Mouse (Mus musculus): Measurements from ENCODE around the gene Tbc1d8. TPM values are rescaled to one million over a fixed set of nuclear protein-coding genes. Genes with fewer than 3 reads are reported as not detected.

Gene Tbc1d8
- polyA plus RNA-seq, 1 experiment from 2014 or later = 11.5 TPM

DNA sequence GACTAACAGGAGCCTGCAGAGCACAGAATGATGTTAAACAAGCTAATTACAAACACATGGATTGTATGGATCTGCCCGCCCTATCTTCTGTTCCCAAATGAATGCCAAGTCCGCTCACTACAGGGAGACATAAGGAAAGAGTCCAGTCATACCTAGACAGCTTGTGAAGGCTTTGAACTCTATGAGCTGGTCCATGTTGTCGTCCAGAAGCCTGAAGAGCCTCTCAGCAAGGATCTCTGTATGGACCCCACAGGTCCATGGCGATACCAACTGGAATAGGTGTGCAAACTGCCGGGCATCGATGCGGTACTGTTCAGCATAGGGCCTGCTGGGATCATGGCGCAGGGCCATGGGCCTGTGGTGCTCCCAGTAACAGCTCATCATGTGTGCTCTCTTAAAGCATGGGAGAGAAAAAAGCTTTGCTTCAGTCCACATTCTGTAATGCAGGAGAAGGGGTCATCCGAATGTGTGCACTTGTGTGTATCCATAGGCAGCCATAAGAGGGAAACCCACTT, 101.8 kb downstream of the Tbc1d8 start:
- ATAC-seq (ENCODE audit: low read depth) (no peak), DNase-seq (ENCODE audit: low spot score) (no peak)
- Histone ChIP-seq H3K4me1 (ENCODE audit: control insufficient read depth, insufficient read depth, low read length) (no peaks in the 10 kb centered on the region), H3K9me3 (ENCODE audit: control insufficient read depth, low read length) (no peaks in the 10 kb centered on the region), H3K36me3 (ENCODE audit: control insufficient read depth, insufficient read depth, low read length) (peaks cover 43% of the 10 kb centered on the region), H3K4me2 (ENCODE audit: low read depth, low read length) (no peak overlapping the region), H3K27ac (replicated peaks; ENCODE audit: low read depth, low read length) (no peak overlapping the region), H3K9ac (ENCODE audit: low read depth, low read length) (no peak overlapping the region), H3K27me3 (replicated peaks; ENCODE audit: control insufficient read depth, insufficient read depth, low read length) (no peaks in the 10 kb centered on the region), H3K4me3 (ENCODE audit: low read depth, low read length) (no peak overlapping the region)
- WGBS = 91% methylated on average over 9 of the region's 9 CpGs

DNA sequence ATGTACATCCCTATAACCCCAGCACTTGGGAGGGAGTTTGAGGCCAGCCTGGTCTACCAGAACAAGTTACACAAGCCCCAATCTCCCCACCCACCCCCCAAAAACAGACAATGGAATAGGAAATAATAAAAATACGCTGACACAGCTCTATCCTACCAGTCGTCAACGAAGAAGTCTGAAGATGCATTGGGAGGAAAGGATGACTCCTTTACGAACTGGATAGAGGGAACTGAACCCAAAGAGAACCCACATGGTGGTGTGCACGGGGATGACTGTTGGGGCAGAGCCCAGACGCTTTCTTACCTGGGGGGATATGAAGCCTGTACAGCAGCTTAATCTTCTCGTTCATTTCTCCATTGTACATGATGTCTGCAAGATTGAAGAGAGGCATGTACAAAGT, 102.4 kb downstream of the Tbc1d8 start:
- no peak for ATAC-seq (ENCODE audit: low read depth)
- peaks cover 48% of the 10 kb centered on the region for H3K36me3 ChIP-seq (ENCODE audit: control insufficient read depth, insufficient read depth, low read length)
- WGBS = 80% methylated on average over 7 of the region's 7 CpGs
- no peak for DNase-seq (ENCODE audit: low spot score)
- H3K27me3 ChIP-seq (replicated peaks; ENCODE audit: control insufficient read depth, insufficient read depth, low read length) = no peaks in the 10 kb centered on the region
- no peak overlapping the region for H3K4me2 ChIP-seq (ENCODE audit: low read depth, low read length)
- H3K27ac ChIP-seq (replicated peaks; ENCODE audit: low read depth, low read length) = no peak overlapping the region
- H3K4me3 ChIP-seq (ENCODE audit: low read depth, low read length) = no peak overlapping the region
- H3K9me3 ChIP-seq (ENCODE audit: control insufficient read depth, low read length) = no peaks in the 10 kb centered on the region
- H3K9ac ChIP-seq (ENCODE audit: low read depth, low read length) = no peak overlapping the region
- no peaks in the 10 kb centered on the region for H3K4me1 ChIP-seq (ENCODE audit: control insufficient read depth, insufficient read depth, low read length)

DNA sequence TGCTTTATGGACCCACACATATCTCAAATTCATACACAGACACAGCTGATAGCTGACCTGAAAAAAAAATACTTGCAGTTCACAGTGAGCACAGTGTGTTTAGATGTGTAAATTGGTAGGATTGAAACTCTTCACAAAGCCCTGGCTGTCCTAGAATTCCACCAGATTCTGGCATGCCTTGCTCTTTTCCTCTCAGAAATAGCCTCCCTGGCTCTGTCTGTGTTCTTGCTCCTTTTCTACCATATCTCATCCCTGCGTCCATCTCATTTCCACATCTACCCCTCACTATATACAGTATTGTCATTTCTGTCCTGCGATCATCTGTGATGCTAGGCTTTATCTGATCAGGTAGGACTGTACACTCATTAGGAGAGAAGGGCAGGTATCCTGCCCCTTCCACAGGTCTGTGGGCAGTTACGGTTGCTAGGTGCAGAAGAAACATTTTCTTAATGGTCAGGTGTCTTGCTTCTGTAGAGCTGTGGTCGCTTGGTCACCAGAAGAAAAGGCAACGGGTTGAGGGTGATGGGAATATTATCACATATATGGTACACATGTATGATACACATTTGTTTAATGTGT, 104.2 kb downstream of the Tbc1d8 start:
- Histone ChIP-seq H3K4me2 (ENCODE audit: low read depth, low read length) (no peak overlapping the region), H3K36me3 (ENCODE audit: control insufficient read depth, insufficient read depth, low read length) (peaks cover 65% of the 10 kb centered on the region), H3K27me3 (replicated peaks; ENCODE audit: control insufficient read depth, insufficient read depth, low read length) (no peaks in the 10 kb centered on the region), H3K27ac (replicated peaks; ENCODE audit: low read depth, low read length) (no peak overlapping the region), H3K4me1 (ENCODE audit: control insufficient read depth, insufficient read depth, low read length) (peaks cover 3% of the 10 kb centered on the region; the same call in 1 of the 2 replicates), H3K9me3 (ENCODE audit: control insufficient read depth, low read length) (no peaks in the 10 kb centered on the region), H3K9ac (ENCODE audit: low read depth, low read length) (no peak overlapping the region), H3K4me3 (ENCODE audit: low read depth, low read length) (no peak overlapping the region)
- 82% methylated on average over 5 of the region's 5 CpGs for whole genome bisulfite sequencing
- no peak for ATAC-seq (ENCODE audit: low read depth)
- no peak for DNase-seq (ENCODE audit: low spot score)

DNA sequence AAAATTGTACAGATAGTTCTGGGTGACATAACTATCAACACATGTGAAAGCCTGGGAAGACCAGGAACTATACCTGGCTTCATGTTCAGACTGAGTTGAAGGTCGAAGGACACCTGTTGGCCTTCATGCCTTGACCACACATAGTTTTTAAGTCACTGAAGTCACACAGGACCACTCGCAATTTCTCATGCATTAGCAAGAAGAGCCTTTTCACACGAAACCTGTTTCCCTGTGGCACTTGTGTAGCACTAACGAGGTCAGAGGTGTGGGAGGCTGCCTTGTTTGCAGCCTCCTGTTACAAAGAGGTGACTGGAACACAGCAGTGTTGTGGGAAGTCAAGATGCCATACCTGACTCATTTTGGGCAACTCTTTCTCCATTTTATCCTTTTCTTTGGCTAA, 105.2 kb downstream of the Tbc1d8 start:
- H3K27me3 ChIP-seq (replicated peaks; ENCODE audit: control insufficient read depth, insufficient read depth, low read length) = no peaks in the 10 kb centered on the region
- DNase-seq (ENCODE audit: low spot score) (no peak), ATAC-seq (ENCODE audit: low read depth) (no peak)
- peaks cover 66% of the 10 kb centered on the region for H3K36me3 ChIP-seq (ENCODE audit: control insufficient read depth, insufficient read depth, low read length)
- no peak overlapping the region for H3K9ac ChIP-seq (ENCODE audit: low read depth, low read length)
- H3K4me2 ChIP-seq (ENCODE audit: low read depth, low read length) = no peak overlapping the region
- H3K27ac ChIP-seq (replicated peaks; ENCODE audit: low read depth, low read length) = no peak overlapping the region
- no peaks in the 10 kb centered on the region for H3K9me3 ChIP-seq (ENCODE audit: control insufficient read depth, low read length)
- peaks cover 8% of the 10 kb centered on the region; the same call in 1 of the 2 replicates for H3K4me1 ChIP-seq (ENCODE audit: control insufficient read depth, insufficient read depth, low read length)
- no peak overlapping the region for H3K4me3 ChIP-seq (ENCODE audit: low read depth, low read length)
- 75% methylated on average over 4 of the region's 4 CpGs for WGBS

DNA sequence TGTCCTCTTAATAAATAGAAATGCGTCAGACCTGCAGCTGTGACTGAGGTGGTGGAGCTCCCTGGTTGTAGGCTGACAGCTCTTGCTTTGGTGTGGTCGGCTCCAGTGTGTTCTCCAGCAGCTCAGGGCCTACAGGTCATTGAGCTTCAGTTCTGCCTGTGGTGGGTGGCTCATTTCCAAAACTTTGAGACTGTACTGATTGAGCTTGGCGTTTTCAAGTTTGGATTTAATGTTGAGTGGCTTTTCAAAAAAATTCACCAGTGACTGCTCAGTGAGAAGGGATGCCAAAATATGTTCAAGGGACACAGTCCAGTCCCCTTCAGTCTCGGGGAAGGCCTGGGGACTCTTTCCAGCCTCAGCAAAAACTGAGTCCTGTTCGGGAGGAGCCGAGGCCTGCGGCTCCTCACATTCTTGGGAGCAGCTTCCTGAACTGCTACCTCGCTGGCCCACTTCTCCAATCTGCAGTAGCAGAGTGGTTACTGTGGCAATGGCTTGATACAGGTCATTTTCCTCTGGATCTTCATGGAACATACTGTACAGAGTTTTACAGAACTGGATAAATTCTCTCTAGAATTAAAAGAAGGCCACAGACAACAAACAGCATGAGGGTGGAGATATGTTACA, 106.2 kb downstream of the Tbc1d8 start:
- peaks cover 8% of the 10 kb centered on the region; the same call in 1 of the 2 replicates for H3K4me1 ChIP-seq (ENCODE audit: control insufficient read depth, insufficient read depth, low read length)
- no peaks in the 10 kb centered on the region for H3K9me3 ChIP-seq (ENCODE audit: control insufficient read depth, low read length)
- no peak overlapping the region for H3K9ac ChIP-seq (ENCODE audit: low read depth, low read length)
- WGBS = 74% methylated on average over 8 of the region's 8 CpGs
- DNase-seq (ENCODE audit: low spot score) (no peak), ATAC-seq (ENCODE audit: low read depth) (no peak)
- H3K36me3 ChIP-seq (ENCODE audit: control insufficient read depth, insufficient read depth, low read length) = peaks cover 66% of the 10 kb centered on the region
- no peak overlapping the region for H3K27ac ChIP-seq (replicated peaks; ENCODE audit: low read depth, low read length)
- H3K27me3 ChIP-seq (replicated peaks; ENCODE audit: control insufficient read depth, insufficient read depth, low read length) = no peaks in the 10 kb centered on the region
- H3K4me3 ChIP-seq (ENCODE audit: low read depth, low read length) = no peak overlapping the region
- no peak overlapping the region for H3K4me2 ChIP-seq (ENCODE audit: low read depth, low read length)

DNA sequence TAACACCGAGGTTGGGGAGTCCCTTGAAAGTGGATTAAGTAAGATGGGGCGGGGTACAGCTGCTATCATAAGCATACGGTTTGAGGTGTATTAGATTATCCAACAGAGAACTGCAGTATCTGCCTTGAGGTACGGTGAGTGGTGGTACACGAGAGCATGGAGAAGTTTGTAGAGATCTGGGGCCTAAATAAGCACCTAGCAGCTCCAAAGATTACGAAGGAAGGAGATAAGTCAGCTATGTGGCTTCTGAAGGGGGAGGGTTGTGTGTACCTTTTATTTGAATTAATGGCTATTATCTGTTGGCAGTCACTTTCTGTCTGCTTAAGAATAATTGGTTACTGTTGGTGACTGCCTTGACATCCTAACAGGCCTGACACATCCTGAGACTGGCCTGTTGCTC, 108.1 kb downstream of the Tbc1d8 start:
- Histone ChIP-seq H3K9ac (ENCODE audit: low read depth, low read length) (peak overlapping the region; percentile 45), H3K27ac (replicated peaks; ENCODE audit: low read depth, low read length) (no peak overlapping the region), H3K36me3 (ENCODE audit: control insufficient read depth, insufficient read depth, low read length) (peaks cover 58% of the 10 kb centered on the region), H3K4me2 (ENCODE audit: low read depth, low read length) (no peak overlapping the region), H3K4me1 (ENCODE audit: control insufficient read depth, insufficient read depth, low read length) (peaks cover 15% of the 10 kb centered on the region), H3K9me3 (ENCODE audit: control insufficient read depth, low read length) (no peaks in the 10 kb centered on the region), H3K4me3 (ENCODE audit: low read depth, low read length) (no peak overlapping the region), H3K27me3 (replicated peaks; ENCODE audit: control insufficient read depth, insufficient read depth, low read length) (no peaks in the 10 kb centered on the region)
- WGBS = 84% methylated on average over 6 of the region's 6 CpGs
- ATAC-seq (ENCODE audit: low read depth) = no peak
- DNase-seq (ENCODE audit: low spot score) = no peak

GRCm38 (mm10) chr1:39368267-39368841, 110.2 kb downstream of the Tbc1d8 start:
- WGBS = under 1% methylated on average over 34 of the region's 34 CpGs

GRCm38 (mm10) chr1:39367601-39368266, 110.8 kb downstream of the Tbc1d8 start, which contains the start of gene Rpl31:
Rpl31 (plus strand) TSS chr1:39367842.
- Histone ChIP-seq H3K27ac (replicated peaks; ENCODE audit: low read depth, low read length) (peak within 1 kb of the TSS; percentile 85), H3K4me2 (ENCODE audit: low read depth, low read length) (peak within 1 kb of the TSS; percentile 82), H3K9ac (ENCODE audit: low read depth, low read length) (peak within 1 kb of the TSS; percentile 98), H3K36me3 (ENCODE audit: control insufficient read depth, insufficient read depth, low read length) (peaks cover 36% of the 10 kb centered on the region), H3K9me3 (ENCODE audit: control insufficient read depth, low read length) (no peaks in the 10 kb centered on the region), H3K4me3 (ENCODE audit: low read depth, low read length) (peak within 1 kb of the TSS; percentile 89), H3K4me1 (ENCODE audit: control insufficient read depth, insufficient read depth, low read length) (peaks cover 15% of the 10 kb centered on the region), H3K27me3 (replicated peaks; ENCODE audit: control insufficient read depth, insufficient read depth, low read length) (no peaks in the 10 kb centered on the region)
- ATAC-seq (ENCODE audit: low read depth) (peak; percentile 99), DNase-seq (ENCODE audit: low spot score) (peak; percentile 98)
- under 1% methylated on average over 30 of the region's 62 CpGs for WGBS

More at GRCm38 (mm10) chr1:39368267-39368841, 110.2 kb downstream of the Tbc1d8 start:
- DNase-seq (ENCODE audit: low spot score) (no peak), ATAC-seq (ENCODE audit: low read depth) (peak; percentile 14)
- peak overlapping the region; percentile 85 for H3K27ac ChIP-seq (replicated peaks; ENCODE audit: low read depth, low read length)
- no peaks in the 10 kb centered on the region for H3K27me3 ChIP-seq (replicated peaks; ENCODE audit: control insufficient read depth, insufficient read depth, low read length)
- peaks cover 15% of the 10 kb centered on the region for H3K4me1 ChIP-seq (ENCODE audit: control insufficient read depth, insufficient read depth, low read length)
- H3K9ac ChIP-seq (ENCODE audit: low read depth, low read length) = peak overlapping the region; percentile 98
- no peaks in the 10 kb centered on the region for H3K9me3 ChIP-seq (ENCODE audit: control insufficient read depth, low read length)
- peaks cover 42% of the 10 kb centered on the region for H3K36me3 ChIP-seq (ENCODE audit: control insufficient read depth, insufficient read depth, low read length)
- H3K4me3 ChIP-seq (ENCODE audit: low read depth, low read length) = peak overlapping the region; percentile 89
- H3K4me2 ChIP-seq (ENCODE audit: low read depth, low read length) = peak overlapping the region; percentile 82

Data from embryonic facial prominence, embryonic 14.5 days (tissue).